Comparison of ENCODE assay signal across 21 mouse cellular contexts in genomic region chr13:54756156-54756712, GRCm38 (mm10). TPM values are rescaled to one million over a fixed set of nuclear protein-coding genes. Genes with fewer than 3 reads are reported as not detected.
DNase-seq lines count a peak whose midpoint lies in the region; ATAC-seq lines count a peak whose summit lies in the region.
"Had no signal": no experiment of that assay in that cellular context is flagged by ENCODE, and none has a peak within 500 bp of the region (broad histone marks: within the 10 kb centered on the region; RNA-seq: fewer than 3 reads in every experiment).

No protein-coding gene starts in this region.

- no peak overlapping the region for H3K4me3 ChIP-seq in hindbrain, embryonic 14.5 days (replicated peaks; ENCODE audit: low read length)
- H3K4me3 ChIP-seq in hindbrain, embryonic 11.5 days (ENCODE audit: low read depth, low read length), result no peak overlapping the region
- no peak overlapping the region for H3K4me3 ChIP-seq in midbrain, embryonic 11.5 days (ENCODE audit: low read depth, low read length)
- H3K4me3 ChIP-seq in midbrain, embryonic 14.5 days (replicated peaks; ENCODE audit: low read depth, low read length), result no peak overlapping the region
- H3K4me3 ChIP-seq: heart, embryonic 10.5 days; limb, embryonic 13.5 days; liver, embryonic 12.5 days had no signal

- H3K9me3 ChIP-seq in hindbrain, embryonic 14.5 days (ENCODE audit: control insufficient read depth, low read length), result no peaks in the 10 kb centered on the region
- no peaks in the 10 kb centered on the region for H3K9me3 ChIP-seq in hindbrain, embryonic 11.5 days (ENCODE audit: control insufficient read depth, low read length)
- no peaks in the 10 kb centered on the region for H3K9me3 ChIP-seq in midbrain, embryonic 11.5 days (ENCODE audit: control insufficient read depth, low read length)
- H3K9me3 ChIP-seq in midbrain, embryonic 14.5 days (ENCODE audit: control insufficient read depth, low read length), result no peaks in the 10 kb centered on the region
- H3K9me3 ChIP-seq: heart, embryonic 10.5 days; limb, embryonic 13.5 days; liver, embryonic 12.5 days; midbrain, embryonic 10.5 days had no signal

- peaks cover 16% of the 10 kb centered on the region; the same call in 1 of the 2 replicates for H3K27me3 ChIP-seq in hindbrain, embryonic 14.5 days (ENCODE audit: control insufficient read depth, insufficient read depth, low read length)
- peaks cover 7% of the 10 kb centered on the region; the same call in 1 of the 2 replicates for H3K27me3 ChIP-seq in hindbrain, embryonic 11.5 days (ENCODE audit: control insufficient read depth, insufficient read depth, low read length)
- H3K27me3 ChIP-seq in midbrain, embryonic 11.5 days (ENCODE audit: control insufficient read depth, insufficient read depth, low read length), result peaks cover 7% of the 10 kb centered on the region; the same call in 1 of the 2 replicates
- 0 out of 2 replicates have a peak, but pooled peaks cover 11% of the 10 kb centered on the region for H3K27me3 ChIP-seq in midbrain, embryonic 14.5 days (ENCODE audit: control insufficient read depth, insufficient read depth, low read length)

- no peaks in the 10 kb centered on the region for H3K36me3 ChIP-seq in hindbrain, embryonic 14.5 days (replicated peaks; ENCODE audit: control insufficient read depth, insufficient read depth)
- no peaks in the 10 kb centered on the region for H3K36me3 ChIP-seq in hindbrain, embryonic 11.5 days (ENCODE audit: control insufficient read depth, insufficient read depth, low read length)
- H3K36me3 ChIP-seq in midbrain, embryonic 11.5 days (ENCODE audit: control insufficient read depth, insufficient read depth, low read length), result no peaks in the 10 kb centered on the region
- H3K36me3 ChIP-seq in midbrain, embryonic 14.5 days (ENCODE audit: control insufficient read depth, insufficient read depth, low read length), result no peaks in the 10 kb centered on the region
- H3K36me3 ChIP-seq: heart, embryonic 10.5 days; limb, embryonic 13.5 days; liver, embryonic 12.5 days; midbrain, embryonic 10.5 days had no signal

- peaks cover 53% of the 10 kb centered on the region for H3K4me1 ChIP-seq in hindbrain, embryonic 14.5 days (replicated peaks; ENCODE audit: control insufficient read depth, insufficient read depth, low read length)
- peaks cover 6% of the 10 kb centered on the region; the same call in 1 of the 2 replicates for H3K4me1 ChIP-seq in hindbrain, embryonic 11.5 days (replicated peaks; ENCODE audit: control insufficient read depth, insufficient read depth, low read length)
- peaks cover 20% of the 10 kb centered on the region for H3K4me1 ChIP-seq in midbrain, embryonic 11.5 days (ENCODE audit: control insufficient read depth, insufficient read depth, low read length)
- peaks cover 41% of the 10 kb centered on the region for H3K4me1 ChIP-seq in midbrain, embryonic 14.5 days (ENCODE audit: control insufficient read depth, insufficient read depth, low read length)

- H3K9ac ChIP-seq in hindbrain, embryonic 14.5 days, result no peak overlapping the region
- no peak overlapping the region for H3K9ac ChIP-seq in hindbrain, embryonic 11.5 days (ENCODE audit: low read depth, low read length)
- no peak overlapping the region for H3K9ac ChIP-seq in midbrain, embryonic 11.5 days (ENCODE audit: low read length)
- H3K9ac ChIP-seq in midbrain, embryonic 14.5 days (replicated peaks; ENCODE audit: low read length), result no peak overlapping the region
- H3K9ac ChIP-seq: limb, embryonic 13.5 days; liver, embryonic 12.5 days had no signal

- H3K27ac ChIP-seq in hindbrain, embryonic 14.5 days, result peak overlapping the region; percentile 68; the same call in 1 of the 2 replicates
- no peak overlapping the region for H3K27ac ChIP-seq in hindbrain, embryonic 11.5 days (ENCODE audit: low read depth, low read length)
- no peak overlapping the region for H3K27ac ChIP-seq in midbrain, embryonic 11.5 days (ENCODE audit: low read depth, low read length)
- H3K27ac ChIP-seq in midbrain, embryonic 14.5 days (replicated peaks; ENCODE audit: low read depth, low read length), result no peak overlapping the region
- H3K27ac ChIP-seq: heart, embryonic 10.5 days; limb, embryonic 13.5 days; liver, embryonic 12.5 days had no signal

- 88% methylated on average over 8 of the region's 8 CpGs for WGBS in hindbrain, embryonic 14.5 days
- 90% methylated on average over 8 of the region's 8 CpGs for WGBS in hindbrain, embryonic 11.5 days
- WGBS in midbrain, embryonic 11.5 days, result 86% methylated on average over 8 of the region's 8 CpGs
- 91% methylated on average over 8 of the region's 8 CpGs for WGBS in midbrain, embryonic 14.5 days

- ATAC-seq in hindbrain, embryonic 14.5 days (ENCODE audit: low FRiP score), result no peak
- no peak for ATAC-seq in hindbrain, embryonic 11.5 days (ENCODE audit: low FRiP score)
- ATAC-seq in midbrain, embryonic 11.5 days (ENCODE audit: low FRiP score), result no peak
- ATAC-seq in midbrain, embryonic 14.5 days (ENCODE audit: low FRiP score, low TSS enrichment), result no peak
- ATAC-seq: intestine, embryonic 16.5 days; liver, embryonic 12.5 days had no signal

- H3K4me2 ChIP-seq in hindbrain, embryonic 14.5 days (replicated peaks), result no peak overlapping the region
- no peak overlapping the region for H3K4me2 ChIP-seq in hindbrain, embryonic 11.5 days (replicated peaks; ENCODE audit: low read depth, low read length)
- H3K4me2 ChIP-seq in midbrain, embryonic 11.5 days, result no peak overlapping the region
- H3K4me2 ChIP-seq in midbrain, embryonic 14.5 days (ENCODE audit: low read length), result no peak overlapping the region
- H3K4me2 ChIP-seq: limb, embryonic 13.5 days; liver, embryonic 12.5 days had no signal

- peak; percentile 64 for DNase-seq in cerebellum, adult 9-10 months
- DNase-seq in cerebellum, postnatal 36 days, result no peak
- no peak for DNase-seq in hindbrain, embryonic 14.5 days (ENCODE audit: low spot score)
- no peak for DNase-seq in hindbrain, embryonic 11.5 days (ENCODE audit: low spot score)
- peak; percentile 65 for DNase-seq in midbrain, embryonic 11.5 days (ENCODE audit: low spot score, missing footprints)
- DNase-seq in midbrain, embryonic 14.5 days, result no peak
- no peak for DNase-seq in c-Kit-positive CD71-positive TER-119-positive erythroid progenitor cells, embryonic 14.5 days (ENCODE audit: low spot score)
- DNase-seq: adrenal gland, postnatal 25 days; kidney, adult 9 months; kidney, postnatal 14 days; lung, adult 18-20 months; lung, postnatal 10 days had no signal

RNA-seq across cellular contexts. Expression of gene Gprin1, which starts 6.6 kb away (rescaled TPM):
- polyA plus RNA-seq in hindbrain, embryonic 14.5 days (2014; fragmentation: Nextera tagmentation; extraction: Ambion mirVana), result 23.5 and 31.6 TPM in 2 replicates
- polyA plus RNA-seq in hindbrain, embryonic 11.5 days (2014; fragmentation: Nextera tagmentation; extraction: Ambion mirVana), result 7.5 and 11.2 TPM in 2 replicates
- 9.8 and 10.8 TPM in 2 replicates for polyA plus RNA-seq in midbrain, embryonic 11.5 days (2014; fragmentation: Nextera tagmentation; extraction: Ambion mirVana)
- polyA plus RNA-seq in midbrain, embryonic 14.5 days (2014; fragmentation: Nextera tagmentation; extraction: Ambion mirVana), result 19.1 and 29.4 TPM in 2 replicates

RNA-seq across cellular contexts. Expression of gene Sncb, which starts 10.2 kb away (rescaled TPM):
- polyA plus RNA-seq in hindbrain, embryonic 14.5 days (2014; fragmentation: Nextera tagmentation; extraction: Ambion mirVana), result 78.0 and 103 TPM in 2 replicates
- polyA plus RNA-seq in hindbrain, embryonic 11.5 days (2014; fragmentation: Nextera tagmentation; extraction: Ambion mirVana), result 2.3 and 2.5 TPM in 2 replicates
- polyA plus RNA-seq in midbrain, embryonic 11.5 days (2014; fragmentation: Nextera tagmentation; extraction: Ambion mirVana), result 1.3 TPM in 2 replicates
- polyA plus RNA-seq in midbrain, embryonic 14.5 days (2014; fragmentation: Nextera tagmentation; extraction: Ambion mirVana), result 37.5 and 53.7 TPM in 2 replicates
- polyA plus RNA-seq: heart, postnatal 0 days; limb, embryonic 13.5 days; liver, embryonic 12.5 days had no signal

RNA-seq across cellular contexts. Expression of gene Eif4e1b, which starts 27.6 kb away (rescaled TPM):
- not detected in 2 replicates for polyA plus RNA-seq in hindbrain, embryonic 14.5 days (2014; fragmentation: Nextera tagmentation; extraction: Ambion mirVana)
- polyA plus RNA-seq in hindbrain, embryonic 11.5 days (2014; fragmentation: Nextera tagmentation; extraction: Ambion mirVana), result not detected in 2 replicates
- polyA plus RNA-seq in midbrain, embryonic 11.5 days (2014; fragmentation: Nextera tagmentation; extraction: Ambion mirVana), result not detected in 2 replicates
- not detected in 2 replicates for polyA plus RNA-seq in midbrain, embryonic 14.5 days (2014; fragmentation: Nextera tagmentation; extraction: Ambion mirVana)
- polyA plus RNA-seq: brain, embryonic 14.5 days; embryonic facial prominence, embryonic 14.5 days; heart, embryonic 10.5 days; heart, postnatal 0 days; intestine, embryonic 16.5 days; limb, embryonic 13.5 days; liver, embryonic 12.5 days; midbrain, embryonic 10.5 days; spleen, adult 2 months had no signal

RNA-seq across cellular contexts. Expression of gene Tspan17, which starts 32.9 kb away (rescaled TPM):
- polyA plus RNA-seq in hindbrain, embryonic 14.5 days (2014; fragmentation: Nextera tagmentation; extraction: Ambion mirVana), result 72.8 and 74.1 TPM in 2 replicates
- 12.0 and 13.2 TPM in 2 replicates for polyA plus RNA-seq in hindbrain, embryonic 11.5 days (2014; fragmentation: Nextera tagmentation; extraction: Ambion mirVana)
- polyA plus RNA-seq in midbrain, embryonic 11.5 days (2014; fragmentation: Nextera tagmentation; extraction: Ambion mirVana), result 13.3 and 15.9 TPM in 2 replicates
- polyA plus RNA-seq in midbrain, embryonic 14.5 days (2014; fragmentation: Nextera tagmentation; extraction: Ambion mirVana), result 25.5 and 40.2 TPM in 2 replicates

RNA-seq across cellular contexts. Expression of gene Cdhr2, which starts 55.0 kb away (rescaled TPM):
- 0.14 and 0.16 TPM in 2 replicates for polyA plus RNA-seq in hindbrain, embryonic 14.5 days (2014; fragmentation: Nextera tagmentation; extraction: Ambion mirVana)
- not detected in 2 replicates for polyA plus RNA-seq in hindbrain, embryonic 11.5 days (2014; fragmentation: Nextera tagmentation; extraction: Ambion mirVana)
- polyA plus RNA-seq in midbrain, embryonic 11.5 days (2014; fragmentation: Nextera tagmentation; extraction: Ambion mirVana), result 0.06 TPM in 1 of 2 replicates, not detected in the other
- polyA plus RNA-seq in midbrain, embryonic 14.5 days (2014; fragmentation: Nextera tagmentation; extraction: Ambion mirVana), result 0.22 and 0.23 TPM in 2 replicates
- polyA plus RNA-seq: heart, postnatal 0 days; midbrain, embryonic 10.5 days had no signal

Comparison
In these comparisons a context has a peak if more than half of its experiments do, and no peak if none do; other contexts are left out.
1. DNase-seq: peak in cerebellum, adult 9-10 months (single experiment) and midbrain, embryonic 11.5 days (single experiment); none in cerebellum, postnatal 36 days (0 of 2), hindbrain, embryonic 14.5 days (single experiment), hindbrain, embryonic 11.5 days (single experiment), midbrain, embryonic 14.5 days (single experiment) and c-Kit-positive CD71-positive TER-119-positive erythroid progenitor cells, embryonic 14.5 days (single experiment).
2. RNA of gene Sncb, which starts 10.2 kb away (polyA plus RNA-seq): 78.0 to 103 TPM in hindbrain, embryonic 14.5 days and 37.5 to 53.7 TPM in midbrain, embryonic 14.5 days; 2.3 to 2.5 TPM in hindbrain, embryonic 11.5 days and 1.3 TPM in midbrain, embryonic 11.5 days; every median in the first group is over 10 times any median in the second.